Mouse (Mus musculus) cortical plate, adult 2 months (tissue): ENCODE measurements at regions not wholly inside any gene's neighbourhood (a gene's known extent, or its start where the extent isn't known, plus 50 kb on each side); places are given as distances from the start of the nearest gene placed in this dataset.

Source experiments
- H3K27ac ChIP-seq: fragments of 200-500 bp; 2 replicates; pipeline ENCODE4 v1.5.1; 2012; ENCODE audit warnings: low read length, control low read depth, inconsistent platforms; ENCODE audit not compliant: insufficient read depth
- H3K4me1 ChIP-seq: fragments of 200-500 bp; 2 replicates; pipeline ENCODE4 v1.6.1; 2011; ENCODE audit warnings: low read length; ENCODE audit not compliant: control insufficient read depth, insufficient read depth
- H3K4me3 ChIP-seq: fragments of 200-500 bp; 2 replicates; pipeline ENCODE4 v1.5.1; 2011; ENCODE audit warnings: mild to moderate bottlenecking, low read length, control low read depth; ENCODE audit not compliant: insufficient read depth
- CTCF ChIP-seq: fragments of 200-500 bp; IDR thresholded peaks from 2 replicates; pipeline ENCODE4 v1.5.1; 2011; ENCODE audit warnings: mild to moderate bottlenecking, control low read depth, low read length; ENCODE audit not compliant: insufficient read depth; ENCODE audit errors: extremely low read depth
- POLR2A ChIP-seq: fragments of 200-500 bp; IDR thresholded peaks from 2 replicates; pipeline ENCODE4 v1.6.1; 2011; ENCODE audit warnings: mild to moderate bottlenecking, low read length, control low read depth; ENCODE audit not compliant: insufficient read depth; ENCODE audit errors: extremely low read depth

- TF ChIP-seq CTCF: no peak
- TF ChIP-seq POLR2A: no peak
- H3K27ac ChIP-seq: no peak overlapping the region
- peaks cover 1% of the 10 kb centered on the region for H3K4me1 ChIP-seq
- no peak overlapping the region for H3K4me3 ChIP-seq
Observed at GRCm38 (mm10) chr8:10931266-10931665, 77.0 kb downstream of the Irs2 start.

GRCm38 (mm10) chr8:10928836-10929235, 79.4 kb downstream of the Irs2 start:
- no peak overlapping the region for H3K4me3 ChIP-seq
- no peak overlapping the region for H3K27ac ChIP-seq
- no peak for TF ChIP-seq POLR2A
- no peak for TF ChIP-seq CTCF

GRCm38 (mm10) chr8:10928342-10928794, 79.9 kb downstream of the Irs2 start:
- no peak overlapping the region for H3K27ac ChIP-seq
- H3K4me1 ChIP-seq: peaks cover 3% of the 10 kb centered on the region
- TF ChIP-seq POLR2A (no peak), CTCF (no peak)
- H3K4me3 ChIP-seq: no peak overlapping the region

More at GRCm38 (mm10) chr8:10928836-10929235, 79.4 kb downstream of the Irs2 start:
- H3K4me1 ChIP-seq: peaks cover 3% of the 10 kb centered on the region

GRCm38 (mm10) chr8:10927187-10927586, 81.1 kb downstream of the Irs2 start:
- no peak for TF ChIP-seq CTCF
- no peak for TF ChIP-seq POLR2A
- H3K4me3 ChIP-seq: no peak overlapping the region
- H3K4me1 ChIP-seq: peaks cover 3% of the 10 kb centered on the region
- H3K27ac ChIP-seq: no peak overlapping the region

GRCm38 (mm10) chr8:10926518-10926915, 81.7 kb downstream of the Irs2 start:
- no peak overlapping the region for H3K27ac ChIP-seq
- TF ChIP-seq CTCF (no peak), POLR2A (no peak)
- H3K4me3 ChIP-seq: no peak overlapping the region
- H3K4me1 ChIP-seq: peaks cover 6% of the 10 kb centered on the region

GRCm38 (mm10) chr8:10925582-10926517, 82.4 kb downstream of the Irs2 start:
- no peak overlapping the region for H3K4me3 ChIP-seq
- TF ChIP-seq POLR2A: no peak
- no peak for TF ChIP-seq CTCF
- H3K27ac ChIP-seq: no peak overlapping the region
- peaks cover 6% of the 10 kb centered on the region for H3K4me1 ChIP-seq

GRCm38 (mm10) chr8:10924526-10925199, 83.6 kb downstream of the Irs2 start:
- H3K27ac ChIP-seq: no peak overlapping the region
- peaks cover 6% of the 10 kb centered on the region for H3K4me1 ChIP-seq
- H3K4me3 ChIP-seq: no peak overlapping the region
- no peak for TF ChIP-seq CTCF
- TF ChIP-seq POLR2A: no peak

- no peak for TF ChIP-seq POLR2A
- TF ChIP-seq CTCF: no peak
- Histone ChIP-seq H3K4me3 (no peak overlapping the region), H3K4me1 (peaks cover 6% of the 10 kb centered on the region), H3K27ac (no peak overlapping the region)
Observed at GRCm38 (mm10) chr8:10924001-10924490, 84.2 kb downstream of the Irs2 start.

- Histone ChIP-seq H3K27ac (no peak overlapping the region), H3K4me3 (no peak overlapping the region), H3K4me1 (peaks cover 6% of the 10 kb centered on the region)
- TF ChIP-seq CTCF: no peak
- no peak for TF ChIP-seq POLR2A
Observed at GRCm38 (mm10) chr8:10923071-10924000, 84.9 kb downstream of the Irs2 start.
